Mouse (Mus musculus): ENCODE data around the gene Klhl10.

GRCm38 (mm10) chr11:100457247-100457646 lies 15.5 kb downstream of the Klhl10 start:
- TF ChIP-seq CTCF (IDR thresholded peaks at IDR 0.05; ENCODE audit: insufficient read depth, low read depth, low read length) (no peak), POLR2A (IDR thresholded peaks at IDR 0.05; ENCODE audit: insufficient read depth, low read depth, low read length) (no peak)

All from olfactory bulb, adult 2 months (tissue).